Mouse (Mus musculus) thymus, adult 18-20 months (tissue): ENCODE data around the gene 5730596B20Rik.

Experiments used
- DNase-seq, 2 experiments: peaks; one replicate each; pipeline ENCODE4 v3.0.0; 2022; ENCODE audit warnings: mixed read lengths in 2 of 2

Gene 5730596B20Rik

GRCm38 (mm10) chr6:52176391-52176790 is 907 bp upstream of the 5730596B20Rik start:
- DNase-seq, result no peak

GRCm38 (mm10) chr6:52177806-52178205 is 508 bp downstream of the 5730596B20Rik start:
- DNase-seq, result no peak

GRCm38 (mm10) chr6:52178918-52179665 is 1.8 kb downstream of the 5730596B20Rik start:
- DNase-seq, result no peak

- no peak for DNase-seq
Measured at GRCm38 (mm10) chr6:52179690-52180089, 2.4 kb downstream of the 5730596B20Rik start.

- no peak for DNase-seq
Measured at GRCm38 (mm10) chr6:52180213-52180710, 3.0 kb downstream of the 5730596B20Rik start.

GRCm38 (mm10) chr6:52180726-52181125 is 3.4 kb downstream of the 5730596B20Rik start:
- no peak for DNase-seq

- DNase-seq, result no peak
Measured at GRCm38 (mm10) chr6:52182030-52182429, 4.7 kb downstream of the 5730596B20Rik start.

- DNase-seq, result no peak
Measured at GRCm38 (mm10) chr6:52182793-52183192, 5.5 kb downstream of the 5730596B20Rik start.

- no peak for DNase-seq
Measured at GRCm38 (mm10) chr6:52183311-52184080, 6.2 kb downstream of the 5730596B20Rik start.

GRCm38 (mm10) chr6:52184668-52185067 is 7.4 kb downstream of the 5730596B20Rik start:
- DNase-seq, result no peak

GRCm38 (mm10) chr6:52185222-52185621 is 7.9 kb downstream of the 5730596B20Rik start:
- DNase-seq, result no peak

- no peak for DNase-seq
Measured at GRCm38 (mm10) chr6:52185834-52186233, 8.5 kb downstream of the 5730596B20Rik start.

GRCm38 (mm10) chr6:52186500-52186899 is 9.2 kb downstream of the 5730596B20Rik start:
- no peak for DNase-seq

- no peak for DNase-seq
Measured at GRCm38 (mm10) chr6:52189172-52189591, 11.9 kb downstream of the 5730596B20Rik start.

GRCm38 (mm10) chr6:52189909-52190308 is 12.6 kb downstream of the 5730596B20Rik start:
- no peak for DNase-seq

GRCm38 (mm10) chr6:52190410-52190809 is 13.1 kb downstream of the 5730596B20Rik start:
- DNase-seq, result no peak

GRCm38 (mm10) chr6:52190906-52191810 is 13.9 kb downstream of the 5730596B20Rik start, which contains the start of gene Hoxa4:
Gene Hoxa4, minus strand, starts transcription at chr6:52191753.
- no peak for DNase-seq

- DNase-seq, result peak; percentile 63 to 69
Measured at GRCm38 (mm10) chr6:52191860-52192550, 14.7 kb downstream of the 5730596B20Rik start.

- DNase-seq, result no peak
Measured at GRCm38 (mm10) chr6:52194690-52195089, 17.4 kb downstream of the 5730596B20Rik start.

- no peak for DNase-seq
Measured at GRCm38 (mm10) chr6:52196811-52197210, 19.5 kb downstream of the 5730596B20Rik start.

- DNase-seq, result no peak
Measured at GRCm38 (mm10) chr6:52197271-52197670, 20.0 kb downstream of the 5730596B20Rik start.
